9 mouse cellular contexts compared by ENCODE assay signal in the genomic region with DNA sequence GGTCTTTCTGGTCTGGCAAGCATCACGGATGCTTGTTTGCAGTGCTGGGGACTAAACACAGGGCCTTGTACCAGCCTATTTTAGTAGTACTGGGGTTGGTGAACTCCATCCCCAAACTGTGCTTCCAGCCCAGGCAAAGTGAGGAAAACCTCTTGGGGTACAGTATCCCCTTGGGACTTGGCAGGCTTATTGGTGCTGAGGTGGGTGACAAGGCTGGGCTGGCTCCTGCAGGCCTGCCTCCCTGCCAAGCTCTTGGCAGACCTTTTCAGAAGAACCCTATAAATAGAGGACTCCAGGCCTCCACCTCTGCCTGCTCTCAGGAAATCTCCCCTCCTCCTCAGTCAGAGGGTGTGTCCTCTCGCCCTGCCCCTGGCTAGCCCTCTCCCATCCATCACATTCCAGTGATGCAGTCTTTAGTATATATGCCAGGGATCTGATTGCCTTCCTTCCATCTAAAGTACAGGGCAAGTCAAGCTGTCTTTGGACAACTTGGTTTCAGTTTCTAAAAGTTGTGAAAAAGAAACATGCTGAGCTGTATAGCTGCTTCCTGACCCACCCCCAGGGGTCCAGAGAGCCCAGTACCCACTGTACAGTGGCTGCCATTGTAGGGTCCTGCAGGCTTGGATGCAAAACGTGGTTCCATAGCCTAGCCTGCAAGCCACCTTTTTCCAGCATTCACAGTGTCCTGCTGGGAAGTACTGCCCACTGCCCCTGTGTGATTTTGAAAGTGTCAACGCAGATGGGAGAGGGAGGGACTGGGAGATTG. TPM values are rescaled to one million over a fixed set of nuclear protein-coding genes. Genes with fewer than 3 reads are reported as not detected.
A peak's percentile ranks its signal among the peaks of the same experiment; 100 is the strongest.
DNase-seq lines count a peak whose midpoint lies in the region; ATAC-seq and TF ChIP-seq lines count a peak whose summit lies in the region.
"Had no signal": no experiment of that assay in that cellular context is flagged by ENCODE, and none has a peak within 500 bp of the region (broad histone marks: within the 10 kb centered on the region; RNA-seq: fewer than 3 reads in every experiment).

No protein-coding gene starts in this region.

- H3K4me2 ChIP-seq in neural tube, embryonic 12.5 days (replicated peaks), result peak overlapping the region; percentile 99; the same call in 1 of the 2 replicates
- peak overlapping the region; percentile 96 for H3K4me2 ChIP-seq in stomach, embryonic 15.5 days

- peak overlapping the region; percentile 84 for H3K4me3 ChIP-seq in gastrocnemius, adult 2 months
- H3K4me3 ChIP-seq in neural tube, embryonic 12.5 days, result no peak overlapping the region
- H3K4me3 ChIP-seq in stomach, embryonic 15.5 days (replicated peaks), result peak overlapping the region; percentile 76; the same call in 1 of the 2 replicates

- no peak overlapping the region for H3K9ac ChIP-seq in neural tube, embryonic 12.5 days
- H3K9ac ChIP-seq in stomach, embryonic 15.5 days, result no peak overlapping the region

- H3K9me3 ChIP-seq in neural tube, embryonic 12.5 days, result no peaks in the 10 kb centered on the region
- no peaks in the 10 kb centered on the region for H3K9me3 ChIP-seq in stomach, embryonic 15.5 days

- ATAC-seq in neural tube, embryonic 12.5 days (ENCODE audit: low FRiP score, low read depth), result no peak
- no peak for ATAC-seq in stomach, embryonic 15.5 days (ENCODE audit: insufficient read depth, low FRiP score, low read depth)

- 63% methylated on average over 4 of the region's 4 CpGs for WGBS in neural tube, embryonic 12.5 days
- WGBS in stomach, embryonic 15.5 days, result 45% methylated on average over 4 of the region's 4 CpGs

- H3K27ac ChIP-seq in gastrocnemius, adult 2 months, result peak overlapping the region; percentile 94
- no peak overlapping the region for H3K27ac ChIP-seq in neural tube, embryonic 12.5 days
- H3K27ac ChIP-seq in stomach, embryonic 15.5 days, result peak overlapping the region; percentile 100

- no peak for TF ChIP-seq CTCF in gastrocnemius, adult 2 months (IDR thresholded peaks at IDR 0.05)

- no peaks in the 10 kb centered on the region for H3K36me3 ChIP-seq in neural tube, embryonic 12.5 days
- no peaks in the 10 kb centered on the region for H3K36me3 ChIP-seq in stomach, embryonic 15.5 days

- intact Hi-C loops in gastrocnemius, adult 2 months (cut with DNase I), result loop anchor here (2.0 kb wide), 1 partner anchor 58 kb away; no protein-coding TSS in a partner anchor

- peak; percentile 78 for DNase-seq in gastrocnemius, adult 2 months
- DNase-seq in gastrocnemius, postnatal 10 days, result no peak
- no peak for DNase-seq in neural tube, embryonic 10.5 days (ENCODE audit: extremely low spot score, low spot score)
- peak; percentile 70 for DNase-seq in induced T-regulatory cell, adult 2 months (ENCODE audit: low read depth)
- DNase-seq in right cerebral cortex, postnatal 4 days, result no peak
- no peak for DNase-seq in left cerebral cortex, adult 8-10 months (ENCODE audit: low spot score in 2 of 2)

- peaks cover 26% of the 10 kb centered on the region for H3K4me1 ChIP-seq in neural tube, embryonic 12.5 days
- H3K4me1 ChIP-seq in stomach, embryonic 15.5 days, result peaks cover 30% of the 10 kb centered on the region

- peaks cover 30% of the 10 kb centered on the region; the same call in 1 of the 2 replicates for H3K27me3 ChIP-seq in neural tube, embryonic 12.5 days (replicated peaks)
- no peaks in the 10 kb centered on the region for H3K27me3 ChIP-seq in stomach, embryonic 15.5 days (replicated peaks)

RNA-seq across cellular contexts. Expression of a gene that starts 1.5 kb away (rescaled TPM):
- not detected for total RNA-seq in gastrocnemius, adult 2 months (2021)
- not detected for total RNA-seq in gastrocnemius, postnatal 10 days (2021)
- polyA plus RNA-seq in neural tube, embryonic 12.5 days (2016; fragmentation: Nextera tagmentation; extraction: Ambion mirVana), result not detected in 2 replicates
- polyA plus RNA-seq in stomach, embryonic 15.5 days (2015; fragmentation: Nextera tagmentation; extraction: Ambion mirVana), result not detected in 2 replicates
- total RNA-seq in left cerebral cortex, adult 8-10 months (2022), result not detected
- total RNA-seq: MEL had no signal

RNA-seq across cellular contexts. Expression of a gene that starts 1.6 kb away (rescaled TPM):
- under 1 TPM; 0.33 to 0.61 TPM for total RNA-seq in gastrocnemius, adult 2 months (2021)
- 1 to 10 TPM; 1.1 to 2.2 TPM for total RNA-seq in gastrocnemius, postnatal 10 days (2021)
- 3.0 and 3.6 TPM in 2 replicates for polyA plus RNA-seq in neural tube, embryonic 12.5 days (2016; fragmentation: Nextera tagmentation; extraction: Ambion mirVana)
- 9.0 and 10.2 TPM in 2 replicates for polyA plus RNA-seq in stomach, embryonic 15.5 days (2015; fragmentation: Nextera tagmentation; extraction: Ambion mirVana)
- total RNA-seq in left cerebral cortex, adult 8-10 months (2022), result under 1 TPM; 0.49 to 0.98 (median 0.69) TPM

RNA-seq across cellular contexts. Expression of a gene that starts 3.7 kb away (rescaled TPM):
- not detected for total RNA-seq in gastrocnemius, adult 2 months (2021)
- not detected for total RNA-seq in gastrocnemius, postnatal 10 days (2021)
- not detected in 2 replicates for polyA plus RNA-seq in neural tube, embryonic 12.5 days (2016; fragmentation: Nextera tagmentation; extraction: Ambion mirVana)
- not detected in 2 replicates for polyA plus RNA-seq in stomach, embryonic 15.5 days (2015; fragmentation: Nextera tagmentation; extraction: Ambion mirVana)
- total RNA-seq in left cerebral cortex, adult 8-10 months (2022), result not detected
- total RNA-seq: MEL had no signal

RNA-seq across cellular contexts. Expression of a gene that starts 9.0 kb away (rescaled TPM):
- not detected for total RNA-seq in gastrocnemius, adult 2 months (2021)
- not detected for total RNA-seq in gastrocnemius, postnatal 10 days (2021)
- not detected in 2 replicates for polyA plus RNA-seq in neural tube, embryonic 12.5 days (2016; fragmentation: Nextera tagmentation; extraction: Ambion mirVana)
- polyA plus RNA-seq in stomach, embryonic 15.5 days (2015; fragmentation: Nextera tagmentation; extraction: Ambion mirVana), result not detected in 2 replicates
- total RNA-seq in left cerebral cortex, adult 8-10 months (2022), result not detected
- total RNA-seq: MEL had no signal

RNA-seq across cellular contexts. Expression of a gene that starts 18.7 kb away (rescaled TPM):
- not detected for total RNA-seq in gastrocnemius, adult 2 months (2021)
- not detected for total RNA-seq in gastrocnemius, postnatal 10 days (2021)
- polyA plus RNA-seq in neural tube, embryonic 12.5 days (2016; fragmentation: Nextera tagmentation; extraction: Ambion mirVana), result not detected in 2 replicates
- polyA plus RNA-seq in stomach, embryonic 15.5 days (2015; fragmentation: Nextera tagmentation; extraction: Ambion mirVana), result not detected in 2 replicates
- total RNA-seq in left cerebral cortex, adult 8-10 months (2022), result not detected
- total RNA-seq: MEL had no signal

Comparison
In these comparisons a context has a peak if more than half of its experiments do, and no peak if none do; other contexts are left out.
1. DNase-seq: peak in gastrocnemius, adult 2 months (single experiment) and induced T-regulatory cell, adult 2 months (single experiment); none in gastrocnemius, postnatal 10 days (single experiment), neural tube, embryonic 10.5 days (single experiment), right cerebral cortex, postnatal 4 days (single experiment) and left cerebral cortex, adult 8-10 months (0 of 2).